Mouse (Mus musculus): ENCODE measurements around the gene S100a3. TPM values are rescaled to one million over a fixed set of nuclear protein-coding genes. Genes with fewer than 3 reads are reported as not detected.

S100a3 gene
- polyA plus RNA-seq, 1 experiment from 2014 or later, result 0.55 TPM

DNA sequence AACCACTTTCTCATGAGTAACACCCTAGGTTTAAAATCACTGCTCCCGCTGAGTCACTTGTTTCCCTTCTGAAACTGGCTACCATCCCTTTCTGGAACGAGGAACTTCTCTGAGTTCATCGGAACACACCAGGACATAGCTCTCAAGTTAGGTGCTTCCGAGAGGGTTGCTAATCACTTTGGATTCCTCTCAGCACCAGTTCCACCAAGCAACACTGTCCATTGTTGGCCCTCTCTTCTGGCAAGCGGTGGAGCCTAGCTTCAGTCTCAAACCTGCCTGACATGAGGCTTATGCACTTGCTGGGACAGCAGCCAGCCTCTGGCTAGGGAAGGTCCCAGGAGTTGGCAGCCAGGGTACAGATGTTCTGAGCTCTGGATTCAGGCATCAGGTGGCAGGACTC, 14.3 kb downstream of the S100a3 start:
- no peak overlapping the region for H3K4me2 ChIP-seq
- no peak overlapping the region for H3K27ac ChIP-seq (ENCODE audit: poor library complexity, severe bottlenecking)
- WGBS, result 66% methylated on average over 5 of the region's 5 CpGs
- no peaks in the 10 kb centered on the region for H3K27me3 ChIP-seq (replicated peaks)
- ATAC-seq (ENCODE audit: insufficient number of reproducible peaks, low FRiP score), result no peak
- H3K4me3 ChIP-seq, result no peak overlapping the region
- H3K9me3 ChIP-seq (replicated peaks), result no peaks in the 10 kb centered on the region
- no peaks in the 10 kb centered on the region for H3K36me3 ChIP-seq
- H3K4me1 ChIP-seq (replicated peaks), result no peaks in the 10 kb centered on the region
- H3K9ac ChIP-seq, result no peak overlapping the region

DNA sequence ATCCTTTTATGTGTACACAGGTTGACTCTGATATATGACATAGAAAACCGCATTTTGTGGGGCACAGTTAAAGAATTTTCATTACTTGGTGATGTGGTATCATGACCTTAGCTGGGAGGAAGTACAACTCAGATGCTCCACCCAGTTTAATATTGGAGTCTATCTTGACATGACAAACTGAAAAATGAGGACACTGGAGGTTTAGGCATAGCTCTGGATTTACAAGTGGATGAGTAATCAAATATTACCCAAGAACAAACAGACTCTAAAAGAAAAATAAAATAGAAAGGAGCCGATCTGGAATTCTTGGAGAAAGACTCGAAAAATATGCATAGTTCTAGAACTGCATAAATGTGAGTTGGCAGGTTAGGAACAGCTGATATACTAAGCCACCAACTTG, 14.9 kb downstream of the S100a3 start:
- Histone ChIP-seq H3K4me1 (replicated peaks) (no peaks in the 10 kb centered on the region), H3K27me3 (replicated peaks) (no peaks in the 10 kb centered on the region), H3K36me3 (no peaks in the 10 kb centered on the region), H3K4me3 (no peak overlapping the region), H3K9me3 (replicated peaks) (no peaks in the 10 kb centered on the region), H3K9ac (no peak overlapping the region), H3K4me2 (no peak overlapping the region), H3K27ac (ENCODE audit: poor library complexity, severe bottlenecking) (no peak overlapping the region)
- ATAC-seq (ENCODE audit: insufficient number of reproducible peaks, low FRiP score), result no peak
- WGBS, result 77% methylated on average over 3 of the region's 3 CpGs

GRCm38 (mm10) chr3:90576351-90577001, 16.1 kb downstream of the S100a3 start:
- Histone ChIP-seq H3K4me1 (replicated peaks) (no peaks in the 10 kb centered on the region), H3K27me3 (replicated peaks) (no peaks in the 10 kb centered on the region), H3K36me3 (no peaks in the 10 kb centered on the region), H3K4me2 (no peak overlapping the region), H3K27ac (ENCODE audit: poor library complexity, severe bottlenecking) (no peak overlapping the region), H3K9ac (no peak overlapping the region), H3K4me3 (no peak overlapping the region), H3K9me3 (replicated peaks) (no peaks in the 10 kb centered on the region)
- no peak for ATAC-seq (ENCODE audit: insufficient number of reproducible peaks, low FRiP score)
- WGBS, result 66% methylated on average over 10 of the region's 10 CpGs

- no peak overlapping the region for H3K27ac ChIP-seq (ENCODE audit: poor library complexity, severe bottlenecking)
- no peaks in the 10 kb centered on the region for H3K27me3 ChIP-seq (replicated peaks)
- H3K4me2 ChIP-seq, result no peak overlapping the region
- peaks cover 12% of the 10 kb centered on the region for H3K4me1 ChIP-seq (replicated peaks)
- ATAC-seq (ENCODE audit: insufficient number of reproducible peaks, low FRiP score), result no peak
- no peak overlapping the region for H3K4me3 ChIP-seq
- no peaks in the 10 kb centered on the region for H3K36me3 ChIP-seq
- H3K9me3 ChIP-seq (replicated peaks), result no peaks in the 10 kb centered on the region
- 56% methylated on average over 7 of the region's 7 CpGs for WGBS
- no peak overlapping the region for H3K9ac ChIP-seq
These were observed 19.1 kb downstream of the S100a3 start for GRCm38 (mm10) chr3:90579433-90579832.

DNA sequence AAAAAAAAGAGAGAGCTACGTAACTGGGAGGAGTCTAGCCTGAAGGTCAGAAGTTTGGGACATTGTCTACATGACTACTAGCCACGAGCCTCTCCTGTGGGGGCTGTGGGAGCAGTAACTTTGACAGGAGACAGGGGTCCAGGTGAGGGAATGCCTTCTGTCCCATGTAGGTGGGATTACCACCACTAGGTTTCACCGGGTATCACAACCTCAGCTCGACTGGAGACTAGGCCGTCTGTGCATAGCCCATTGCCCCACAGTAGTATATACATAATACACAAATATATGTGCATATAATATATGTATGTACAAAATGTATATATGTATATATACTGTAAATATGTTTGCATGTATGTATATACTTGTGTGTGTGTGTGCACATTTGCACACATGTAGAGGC, 20.8 kb downstream of the S100a3 start:
- 88% methylated on average over 5 of the region's 5 CpGs for WGBS

DNA sequence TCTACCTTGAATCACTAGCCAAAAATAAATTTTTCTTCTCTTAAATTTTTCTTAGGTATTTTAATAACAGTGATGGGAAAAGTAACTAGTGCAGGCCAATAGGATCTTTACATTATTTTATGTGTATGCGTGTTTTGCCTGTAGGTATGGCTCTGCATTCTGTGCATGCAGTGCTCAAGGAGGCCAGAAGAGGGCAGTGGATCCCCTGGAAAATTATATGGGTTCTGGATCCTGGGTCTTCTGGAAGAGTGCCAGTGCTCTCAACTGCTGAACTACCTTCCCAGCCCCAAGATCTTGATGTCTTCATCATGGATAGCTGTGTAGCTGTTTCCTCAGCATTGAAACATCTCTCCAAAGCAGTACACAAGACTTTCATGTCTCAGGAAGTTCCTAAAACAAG, 21.8 kb downstream of the S100a3 start:
- no peak overlapping the region for H3K27ac ChIP-seq (ENCODE audit: poor library complexity, severe bottlenecking)
- no peak overlapping the region for H3K4me2 ChIP-seq
- H3K4me3 ChIP-seq, result no peak overlapping the region
- H3K9me3 ChIP-seq (replicated peaks), result no peaks in the 10 kb centered on the region
- ATAC-seq (ENCODE audit: insufficient number of reproducible peaks, low FRiP score), result no peak
- 95% methylated on average over 1 of the region's 1 CpGs for WGBS
- no peaks in the 10 kb centered on the region for H3K27me3 ChIP-seq (replicated peaks)
- no peaks in the 10 kb centered on the region for H3K36me3 ChIP-seq
- H3K9ac ChIP-seq, result no peak overlapping the region
- H3K4me1 ChIP-seq (replicated peaks), result peaks cover 18% of the 10 kb centered on the region

More for the DNA sequence above, 20.8 kb downstream of the S100a3 start:
- Histone ChIP-seq H3K36me3 (no peaks in the 10 kb centered on the region), H3K9ac (no peak overlapping the region), H3K27me3 (replicated peaks) (no peaks in the 10 kb centered on the region), H3K27ac (ENCODE audit: poor library complexity, severe bottlenecking) (no peak overlapping the region), H3K4me2 (no peak overlapping the region), H3K9me3 (replicated peaks) (no peaks in the 10 kb centered on the region), H3K4me1 (replicated peaks) (peaks cover 12% of the 10 kb centered on the region), H3K4me3 (no peak overlapping the region)
- ATAC-seq (ENCODE audit: insufficient number of reproducible peaks, low FRiP score), result no peak

DNA sequence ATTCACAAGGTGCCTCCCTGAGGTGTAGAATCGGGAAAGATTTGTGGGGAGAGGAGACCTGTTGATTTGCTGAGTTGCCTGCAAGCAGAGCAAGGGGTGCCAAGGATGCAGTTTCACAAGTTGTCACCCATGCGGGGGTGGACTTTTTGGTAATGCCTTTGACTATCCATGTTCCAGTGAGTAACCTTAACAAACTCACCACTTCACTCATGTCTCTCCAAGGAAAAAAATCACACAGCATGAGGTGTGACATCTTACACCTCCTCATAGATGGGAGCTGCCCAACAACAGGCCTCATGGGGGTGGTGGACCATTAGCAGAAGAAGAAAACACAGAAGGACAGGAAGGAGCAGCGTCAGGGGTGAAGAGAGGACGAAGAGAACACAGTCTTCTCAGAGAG, 22.2 kb downstream of the S100a3 start:
- WGBS, result 85% methylated on average over 4 of the region's 4 CpGs
- Histone ChIP-seq H3K36me3 (no peaks in the 10 kb centered on the region), H3K4me1 (replicated peaks) (peaks cover 22% of the 10 kb centered on the region), H3K27me3 (replicated peaks) (no peaks in the 10 kb centered on the region), H3K4me3 (no peak overlapping the region), H3K27ac (ENCODE audit: poor library complexity, severe bottlenecking) (no peak overlapping the region), H3K9me3 (replicated peaks) (no peaks in the 10 kb centered on the region), H3K4me2 (no peak overlapping the region), H3K9ac (no peak overlapping the region)
- ATAC-seq (ENCODE audit: insufficient number of reproducible peaks, low FRiP score), result no peak

DNA sequence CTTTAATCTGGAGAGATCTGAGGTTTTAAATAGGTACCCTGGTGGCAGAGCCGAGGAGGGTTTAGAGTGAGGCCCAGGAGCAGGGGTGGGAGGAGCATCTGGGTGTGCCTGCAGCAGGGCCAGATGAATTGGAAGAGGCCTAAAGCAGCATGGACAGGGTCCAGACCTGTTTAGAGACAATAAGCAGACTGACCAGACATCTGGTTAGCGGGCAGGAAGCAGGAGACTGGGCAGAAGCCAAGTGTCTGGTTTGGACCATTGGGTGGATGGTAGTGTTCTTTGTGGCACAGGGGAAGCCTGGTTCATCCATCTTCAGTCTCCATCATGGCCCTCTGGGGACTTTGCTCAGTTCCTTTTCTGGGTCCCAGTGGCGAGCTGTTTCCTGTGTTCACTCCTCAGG, 23.5 kb downstream of the S100a3 start:
- no peak overlapping the region for H3K9ac ChIP-seq

GRCm38 (mm10) chr3:90585595-90585994, 25.2 kb downstream of the S100a3 start:
- H3K4me2 ChIP-seq, result no peak overlapping the region
- H3K27me3 ChIP-seq (replicated peaks), result no peaks in the 10 kb centered on the region
- peaks cover 26% of the 10 kb centered on the region for H3K4me1 ChIP-seq (replicated peaks)
- no peak overlapping the region for H3K4me3 ChIP-seq
- H3K36me3 ChIP-seq, result no peaks in the 10 kb centered on the region
- no peak overlapping the region for H3K9ac ChIP-seq
- no peaks in the 10 kb centered on the region for H3K9me3 ChIP-seq (replicated peaks)
- ATAC-seq (ENCODE audit: insufficient number of reproducible peaks, low FRiP score), result no peak
- H3K27ac ChIP-seq (ENCODE audit: poor library complexity, severe bottlenecking), result no peak overlapping the region
- 29% methylated on average over 5 of the region's 5 CpGs for WGBS

More for the DNA sequence above, 23.5 kb downstream of the S100a3 start:
- Histone ChIP-seq H3K4me1 (replicated peaks) (peaks cover 26% of the 10 kb centered on the region), H3K27me3 (replicated peaks) (no peaks in the 10 kb centered on the region), H3K4me2 (no peak overlapping the region), H3K9me3 (replicated peaks) (no peaks in the 10 kb centered on the region), H3K27ac (ENCODE audit: poor library complexity, severe bottlenecking) (no peak overlapping the region), H3K36me3 (no peaks in the 10 kb centered on the region), H3K4me3 (no peak overlapping the region)
- WGBS, result 32% methylated on average over 3 of the region's 3 CpGs
- no peak for ATAC-seq (ENCODE audit: insufficient number of reproducible peaks, low FRiP score)

DNA sequence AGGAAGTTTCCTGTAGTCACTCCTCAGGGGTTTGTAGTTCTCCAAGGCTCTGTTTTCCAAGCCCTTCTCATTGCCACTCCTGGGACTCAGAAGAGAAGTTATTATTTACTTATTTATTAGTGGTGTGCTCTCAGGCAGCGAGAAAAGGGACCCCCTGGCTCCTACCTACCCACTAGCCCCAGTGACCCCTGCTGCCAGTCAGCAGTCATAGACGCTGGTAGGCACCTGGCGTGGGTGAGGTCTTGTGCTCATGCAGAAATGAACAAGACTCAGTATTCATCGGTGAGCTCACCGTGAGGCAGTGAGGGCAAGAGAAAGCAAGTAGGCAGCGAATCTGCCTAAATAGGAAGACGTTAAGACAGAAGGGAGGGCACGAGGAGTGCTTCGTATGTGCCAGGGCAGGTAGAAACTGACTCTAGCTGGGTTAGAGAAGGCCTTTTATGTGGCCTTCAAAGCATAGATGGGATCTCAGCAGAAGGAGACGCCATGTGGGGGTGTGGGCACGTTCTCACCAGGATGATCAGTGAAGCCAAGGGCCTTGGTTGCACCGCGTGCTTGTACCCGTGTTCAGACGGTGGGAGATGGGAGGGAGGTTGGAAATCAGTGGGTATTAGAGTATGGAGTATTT, 25.8 kb downstream of the S100a3 start:
- H3K27ac ChIP-seq (ENCODE audit: poor library complexity, severe bottlenecking), result no peak overlapping the region
- H3K4me1 ChIP-seq (replicated peaks), result peaks cover 26% of the 10 kb centered on the region

GRCm38 (mm10) chr3:90586906-90587305, 26.5 kb downstream of the S100a3 start:
- 41% methylated on average over 10 of the region's 10 CpGs for WGBS
- no peaks in the 10 kb centered on the region for H3K36me3 ChIP-seq
- no peak for ATAC-seq (ENCODE audit: insufficient number of reproducible peaks, low FRiP score)
- no peak overlapping the region for H3K9ac ChIP-seq
- no peak overlapping the region; the same call in 1 of the 2 replicates for H3K27ac ChIP-seq (ENCODE audit: poor library complexity, severe bottlenecking)
- no peaks in the 10 kb centered on the region for H3K27me3 ChIP-seq (replicated peaks)
- no peak overlapping the region for H3K4me2 ChIP-seq
- H3K4me3 ChIP-seq, result no peak overlapping the region
- H3K9me3 ChIP-seq (replicated peaks), result no peaks in the 10 kb centered on the region
- H3K4me1 ChIP-seq (replicated peaks), result peaks cover 26% of the 10 kb centered on the region

More for the DNA sequence above, 25.8 kb downstream of the S100a3 start:
- Histone ChIP-seq H3K27me3 (replicated peaks) (no peaks in the 10 kb centered on the region), H3K4me3 (no peak overlapping the region), H3K9ac (no peak overlapping the region), H3K4me2 (no peak overlapping the region), H3K36me3 (no peaks in the 10 kb centered on the region), H3K9me3 (replicated peaks) (no peaks in the 10 kb centered on the region)
- WGBS, result 81% methylated on average over 15 of the region's 15 CpGs
- ATAC-seq (ENCODE audit: insufficient number of reproducible peaks, low FRiP score), result no peak
